ENCODE assay signal across 8 mouse cellular contexts in genomic region chr17:28313212-28313879, GRCm38 (mm10). TPM values are rescaled to one million over a fixed set of nuclear protein-coding genes. Genes with fewer than 3 reads are reported as not detected.
DNase-seq lines count a peak whose midpoint lies in the region; ATAC-seq and TF ChIP-seq lines count a peak whose summit lies in the region.

Fance (plus strand) TSS chr17:28313519.

- no peak for TF ChIP-seq POLR2A in bone marrow macrophage, adult 2 months (IDR thresholded peaks at IDR 0.05; ENCODE audit: borderline replicate concordance, low read depth, low read length)
- TF ChIP-seq POLR2A in embryonic fibroblast, embryonic 13.5 days (IDR thresholded peaks at IDR 0.05; ENCODE audit: low read depth, low read length): peak; percentile 94

- peak; percentile 99 for DNase-seq in A20 (ENCODE audit: low read depth, low spot score)
- DNase-seq in heart, adult 9 months (ENCODE audit: low spot score in 2 of 2): peak; percentile 94 to 95
- peak; percentile 83 to 84 for DNase-seq in monocyte, adult 2 months (ENCODE audit: low read depth in 1 of 2, low spot score in 2 of 2)
- peak; percentile 96 to 98 for DNase-seq in spleen, postnatal 36 days (ENCODE audit: low spot score in 2 of 2)

- H3K27ac ChIP-seq in bone marrow macrophage, adult 2 months (ENCODE audit: insufficient read depth, low read depth, low read length): peak within 1 kb of the TSS; percentile 73
- peak within 1 kb of the TSS; percentile 65 for H3K27ac ChIP-seq in embryonic fibroblast, embryonic 13.5 days (ENCODE audit: insufficient read depth, low read length)
- H3K27ac ChIP-seq in kidney, embryonic 14.5 days (ENCODE audit: low read depth, low read length): peak within 1 kb of the TSS; percentile 90
- H3K27ac ChIP-seq in limb, embryonic 15.5 days: peak within 1 kb of the TSS; percentile 95

- WGBS in kidney, embryonic 14.5 days: under 1% methylated on average over 69 of the region's 69 CpGs
- WGBS in limb, embryonic 15.5 days: under 1% methylated on average over 69 of the region's 69 CpGs

- H3K4me1 ChIP-seq in bone marrow macrophage, adult 2 months (ENCODE audit: control insufficient read depth, insufficient read depth, low read length): peaks cover 2% of the 10 kb centered on the region
- H3K4me1 ChIP-seq in embryonic fibroblast, embryonic 13.5 days (ENCODE audit: control insufficient read depth, insufficient read depth, low read length): 0 out of 2 replicates have a peak, but pooled peaks cover 4% of the 10 kb centered on the region
- H3K4me1 ChIP-seq in kidney, embryonic 14.5 days (ENCODE audit: control insufficient read depth, insufficient read depth, low read length): peaks cover 14% of the 10 kb centered on the region; the same call in 1 of the 2 replicates
- H3K4me1 ChIP-seq in limb, embryonic 15.5 days: peaks cover 28% of the 10 kb centered on the region

- peak; percentile 97 for ATAC-seq in kidney, embryonic 14.5 days (ENCODE audit: low FRiP score, low TSS enrichment)
- peak; percentile 96 for ATAC-seq in limb, embryonic 15.5 days (ENCODE audit: insufficient number of reproducible peaks, low FRiP score, low TSS enrichment, low read depth)

- no peaks in the 10 kb centered on the region for H3K27me3 ChIP-seq in kidney, embryonic 14.5 days (ENCODE audit: control insufficient read depth, insufficient read depth, low read length)
- H3K27me3 ChIP-seq in limb, embryonic 15.5 days: no peaks in the 10 kb centered on the region

- peak within 1 kb of the TSS; percentile 83 for H3K4me3 ChIP-seq in bone marrow macrophage, adult 2 months (ENCODE audit: insufficient read depth, low read length)
- peak within 1 kb of the TSS; percentile 68 for H3K4me3 ChIP-seq in embryonic fibroblast, embryonic 13.5 days (ENCODE audit: insufficient read depth, low read length)
- peak within 1 kb of the TSS; percentile 89 for H3K4me3 ChIP-seq in kidney, embryonic 14.5 days (ENCODE audit: low read length)
- H3K4me3 ChIP-seq in limb, embryonic 15.5 days: peak within 1 kb of the TSS; percentile 89

- peaks cover 19% of the 10 kb centered on the region for H3K36me3 ChIP-seq in kidney, embryonic 14.5 days (ENCODE audit: control insufficient read depth, insufficient read depth, low read length)
- peaks cover 29% of the 10 kb centered on the region for H3K36me3 ChIP-seq in limb, embryonic 15.5 days

- peak within 1 kb of the TSS; percentile 88 for H3K4me2 ChIP-seq in kidney, embryonic 14.5 days (replicated peaks; ENCODE audit: low read depth, low read length)
- H3K4me2 ChIP-seq in limb, embryonic 15.5 days: peak within 1 kb of the TSS; percentile 81

- no peaks in the 10 kb centered on the region for H3K9me3 ChIP-seq in kidney, embryonic 14.5 days (ENCODE audit: control insufficient read depth, low read length)
- H3K9me3 ChIP-seq in limb, embryonic 15.5 days: no peaks in the 10 kb centered on the region

- peak within 1 kb of the TSS; percentile 94 for H3K9ac ChIP-seq in kidney, embryonic 14.5 days (ENCODE audit: low read depth, low read length)
- peak within 1 kb of the TSS; percentile 89 for H3K9ac ChIP-seq in limb, embryonic 15.5 days

- TF ChIP-seq CTCF in bone marrow macrophage, adult 2 months (IDR thresholded peaks at IDR 0.05; ENCODE audit: low read depth, low read length): no peak
- no peak for TF ChIP-seq CTCF in embryonic fibroblast, embryonic 13.5 days (IDR thresholded peaks at IDR 0.05; ENCODE audit: borderline replicate concordance, insufficient read depth, low read length)

RNA-seq across cellular contexts. Expression of gene Fance, which starts in this region (rescaled TPM):
- polyA plus RNA-seq in bone marrow macrophage, adult 2 months (2012; ENCODE audit: insufficient read depth, insufficient read length, missing spikeins): 24.2 and 32.1 TPM in 2 replicates
- polyA plus RNA-seq in embryonic fibroblast, embryonic 13.5 days (2011; ENCODE audit: insufficient read length, low read depth, missing spikeins): 22.3 and 23.4 TPM in 2 replicates
- polyA plus RNA-seq in kidney, embryonic 14.5 days (2014; fragmentation: Nextera tagmentation; extraction: Ambion mirVana): 24.1 and 31.9 TPM in 2 replicates
- 30.6 and 33.9 TPM in 2 replicates for polyA plus RNA-seq in limb, embryonic 15.5 days (2015; fragmentation: Nextera tagmentation; extraction: Ambion mirVana)

Comparison
In these comparisons a context has a peak if more than half of its experiments do, and no peak if none do; other contexts are left out.
1. Peak in every context shown above with its lines: DNase-seq, ATAC-seq, H3K4me3 ChIP-seq and H3K27ac ChIP-seq.